Mouse (Mus musculus) liver, embryonic 14.5 days (tissue): ENCODE data around the gene Sall4. TPM values are rescaled to one million over a fixed set of nuclear protein-coding genes. Genes with fewer than 3 reads are reported as not detected.
A peak's percentile ranks its signal among the peaks of the same experiment; 100 is the strongest.

Experiments
- ATAC-seq: fragments of 200-750 bp; cut with Nextera tagmentation; 2 replicates; pipeline ENCODE4 v1.8.0; 2017; ENCODE audit warnings: moderate number of reproducible peaks, mild to moderate bottlenecking, moderate library complexity; ENCODE audit not compliant: insufficient read depth
- DNase-seq, 3 experiments: peaks; one replicate each; pipeline ENCODE4 v3.0.0-alpha.2; 2012 to 2013; ENCODE audit warnings: low read depth in 3 of 3, low spot score in 3 of 3
- H3K27ac ChIP-seq: fragments of 300-500 bp; sonication (generic); 2 replicates; pipeline ENCODE4 v1.5.1; 2014; ENCODE audit warnings: moderate library complexity, mild to moderate bottlenecking, control low read depth, inconsistent platforms
- H3K27me3 ChIP-seq: fragments of 300-500 bp; sonication (generic); 2 replicates; pipeline ENCODE4 v1.6.1; 2014; ENCODE audit warnings: mild to moderate bottlenecking, low read length, moderate library complexity; ENCODE audit not compliant: control insufficient read depth, insufficient read depth
- H3K36me3 ChIP-seq: fragments of 300-500 bp; sonication (generic); replicated peaks from 2 replicates; pipeline ENCODE4 v1.6.1; 2014; ENCODE audit warnings: low read depth; ENCODE audit not compliant: control insufficient read depth, insufficient read depth
- H3K4me1 ChIP-seq, 2 experiments: fragments of 200-500 bp in 1 of 2; fragments of 300-500 bp in 1 of 2; sonication (generic) in 1 of 2; replicated peaks; 2 replicates each; pipeline ENCODE4 v1.6.1; 2012 to 2014; ENCODE audit warnings: antibody characterized with exemption in 1 of 2, inconsistent platforms in 1 of 2, low read length in 1 of 2; ENCODE audit not compliant: control insufficient read depth in 2 of 2, insufficient read depth in 2 of 2
- H3K4me2 ChIP-seq: fragments of 300-500 bp; sonication (generic); 2 replicates; pipeline ENCODE4 v1.6.1; 2014; ENCODE audit warnings: low read depth, mild to moderate bottlenecking, control low read depth, moderate library complexity
- H3K4me3 ChIP-seq, 2 experiments: fragments of 200-500 bp in 1 of 2; fragments of 300-500 bp in 1 of 2; sonication (generic) in 1 of 2; 2 replicates each; pipeline ENCODE4 v1.5.1; 2012 to 2014; ENCODE audit warnings: low read depth in 2 of 2, low read length in 2 of 2, mild to moderate bottlenecking in 2 of 2, control low read depth in 1 of 2, inconsistent platforms in 1 of 2, moderate library complexity in 1 of 2; ENCODE audit not compliant: insufficient read depth in 1 of 2
- H3K9ac ChIP-seq: fragments of 300-500 bp; sonication (generic); replicated peaks from 2 replicates; pipeline ENCODE4 v1.6.1; 2014; ENCODE audit warnings: mild to moderate bottlenecking, control low read depth, moderate library complexity
- H3K9me3 ChIP-seq: fragments of 300-500 bp; sonication (generic); 2 replicates; pipeline ENCODE4 v1.6.1; 2016; ENCODE audit warnings: low read length, mixed read lengths; ENCODE audit not compliant: control insufficient read depth
- CTCF ChIP-seq: IDR thresholded peaks from 2 replicates; pipeline ENCODE4 v1.5.1; 2016; ENCODE audit warnings: antibody characterized with exemption, low read depth, control low read depth
- EP300 ChIP-seq: IDR thresholded peaks from 2 replicates; pipeline ENCODE4 v1.6.1; 2016; ENCODE audit warnings: antibody characterized with exemption, low read depth
- WGBS: fragments of 180-500 bp; shearing (Covaris S2); extraction: QIAGEN DNeasy Blood & Tissue Kit; methylation state at CpG from one replicate; pipeline ENCODE4 v1.1.7; 2014; ENCODE audit not compliant: insufficient replicate concordance; 5-methylcytosine and 5-hydroxymethylcytosine counted together
- polyA plus RNA-seq, 2 experiments: library from polyadenylated mRNA; depleted of rRNA in 1 of 2; stranded (reverse) in 1 of 2; unstranded in 1 of 2; fragments of >200 nt; fragmentation: Nextera tagmentation in 1 of 2; extraction: Ambion mirVana in 1 of 2; gene quantifications; 2 replicates each; pipeline versions ENCODE4 v1.2.1 to v1.2.3; 2012 to 2014

The Sall4 gene
- polyA plus RNA-seq, 2 experiments: 1.9 to 3.9 TPM

DNA sequence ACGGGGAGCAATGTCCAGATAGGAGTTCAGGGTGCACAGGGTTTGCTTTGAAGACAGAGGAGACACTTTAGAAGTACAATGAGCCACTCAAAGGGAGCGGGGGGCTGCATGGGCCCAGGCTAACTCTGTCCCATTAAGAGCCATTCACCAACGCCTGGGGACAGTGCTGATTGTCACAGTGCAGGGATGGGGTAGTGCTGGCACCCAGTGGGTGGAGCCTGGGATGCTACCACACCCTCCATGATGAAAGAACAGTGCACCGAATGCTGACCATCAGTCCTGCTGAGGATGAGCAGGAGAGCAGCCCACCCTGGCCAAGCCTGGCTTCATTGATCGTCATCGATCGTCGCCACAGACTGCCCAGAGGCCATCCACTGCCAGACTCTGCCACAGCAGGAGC, 36.5 kb downstream of the Sall4 start:
- TF ChIP-seq CTCF: no peak
- no peak for TF ChIP-seq EP300
- DNase-seq (no peak), ATAC-seq (no peak)
- Histone ChIP-seq H3K27ac (no peak overlapping the region), H3K9me3 (no peaks in the 10 kb centered on the region), H3K4me1 (peaks cover 0 to 2% of the 10 kb centered on the region in 2 experiments; a peak in 1 of 4 replicates), H3K4me3 (no peak overlapping the region), H3K36me3 (no peaks in the 10 kb centered on the region), H3K9ac (no peak overlapping the region), H3K27me3 (no peaks in the 10 kb centered on the region), H3K4me2 (no peak overlapping the region)
- 65% methylated on average over 8 of the region's 8 CpGs for WGBS

DNA sequence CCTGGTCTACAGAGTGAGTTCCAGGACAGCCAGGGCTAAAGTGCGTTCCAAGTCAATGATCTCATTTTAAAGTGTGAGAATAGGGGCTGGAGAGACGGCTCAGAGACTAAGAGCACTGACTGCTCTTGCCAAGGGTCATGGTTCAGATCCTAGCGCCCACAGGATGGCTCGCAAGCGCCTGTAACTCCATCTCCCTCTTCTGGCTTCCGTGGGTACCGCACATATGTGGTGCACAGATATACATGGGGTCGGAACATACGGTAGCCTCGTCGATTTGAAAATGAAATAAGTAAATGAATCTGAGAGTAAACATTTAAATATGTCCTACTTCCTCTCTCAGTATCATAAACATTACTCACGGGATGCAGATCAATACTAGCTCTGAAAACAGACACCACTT, 38.0 kb downstream of the Sall4 start:
- H3K36me3 ChIP-seq: no peaks in the 10 kb centered on the region
- no peaks in the 10 kb centered on the region for H3K9me3 ChIP-seq
- no peak overlapping the region for H3K4me3 ChIP-seq
- H3K4me1 ChIP-seq: peaks cover 0 to 2% of the 10 kb centered on the region in 2 experiments; a peak in 1 of 4 replicates
- no peak overlapping the region for H3K9ac ChIP-seq
- H3K27me3 ChIP-seq: no peaks in the 10 kb centered on the region
- WGBS: 67% methylated on average over 12 of the region's 12 CpGs
- H3K27ac ChIP-seq: no peak overlapping the region
- TF ChIP-seq CTCF: no peak; the same call in 1 of the 2 replicates
- ATAC-seq (no peak), DNase-seq (no peak)
- H3K4me2 ChIP-seq: no peak overlapping the region

DNA sequence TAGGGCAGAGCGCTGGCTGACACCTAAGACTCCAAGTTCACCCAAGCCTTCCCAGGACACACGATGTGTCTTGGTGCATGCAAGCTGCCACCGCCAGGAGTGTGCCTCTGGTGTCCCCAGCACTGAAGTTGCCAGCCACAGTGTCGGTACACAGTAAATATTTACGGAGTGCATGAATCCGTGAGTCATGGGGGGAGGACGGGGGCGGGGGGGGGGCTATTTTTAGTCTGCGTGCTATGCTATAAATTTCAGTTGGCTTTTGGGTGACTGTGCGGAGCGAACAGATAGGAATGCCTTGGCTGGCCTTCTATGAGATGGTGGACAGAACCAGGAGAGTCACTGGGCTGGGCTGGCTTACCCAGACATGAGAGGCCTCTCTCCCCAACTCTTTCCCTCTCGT, 39.7 kb downstream of the Sall4 start:
- H3K36me3 ChIP-seq: no peaks in the 10 kb centered on the region
- WGBS: 61% methylated on average over 12 of the region's 12 CpGs
- DNase-seq: no peak
- H3K9ac ChIP-seq: no peak overlapping the region
- H3K9me3 ChIP-seq: no peaks in the 10 kb centered on the region
- no peaks in the 10 kb centered on the region for H3K27me3 ChIP-seq
- no peak for ATAC-seq
- no peak overlapping the region for H3K4me3 ChIP-seq
- H3K4me2 ChIP-seq: no peak overlapping the region
- H3K4me1 ChIP-seq: peaks cover 0 to 2% of the 10 kb centered on the region in 2 experiments; a peak in 1 of 4 replicates
- H3K27ac ChIP-seq: no peak overlapping the region
- TF ChIP-seq CTCF: no peak
- TF ChIP-seq EP300: no peak

DNA sequence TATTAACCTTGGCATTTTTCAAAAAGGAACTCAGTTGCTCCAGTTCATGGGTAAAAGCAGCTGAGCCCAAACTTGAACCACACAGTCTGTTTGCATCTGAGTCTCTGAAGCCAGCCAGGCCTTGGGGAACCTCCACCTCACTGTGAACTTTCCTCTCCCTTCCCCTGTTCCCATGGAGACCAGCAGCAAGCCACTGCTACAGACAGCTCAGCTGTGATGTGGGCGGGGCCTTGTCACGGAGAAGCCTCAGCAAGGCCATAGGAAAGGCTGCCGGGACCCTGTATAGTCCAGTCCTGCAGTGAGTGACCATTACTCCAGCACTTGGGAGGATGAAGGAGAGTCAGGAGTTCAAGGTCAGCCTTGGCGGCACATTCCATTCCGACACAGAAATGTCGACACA, 41.7 kb downstream of the Sall4 start:
- H3K4me3 ChIP-seq: no peak overlapping the region
- H3K9ac ChIP-seq: no peak overlapping the region
- 49% methylated on average over 6 of the region's 6 CpGs for WGBS
- H3K4me2 ChIP-seq: no peak overlapping the region
- H3K27me3 ChIP-seq: no peaks in the 10 kb centered on the region
- H3K36me3 ChIP-seq: no peaks in the 10 kb centered on the region
- DNase-seq: peak in 1 of 3 experiments; percentile 36
- peaks cover 0 to 2% of the 10 kb centered on the region in 2 experiments; a peak in 1 of 4 replicates for H3K4me1 ChIP-seq
- ATAC-seq: peak; percentile 43
- TF ChIP-seq CTCF (no peak), EP300 (no peak)
- no peaks in the 10 kb centered on the region for H3K9me3 ChIP-seq
- H3K27ac ChIP-seq: no peak overlapping the region

DNA sequence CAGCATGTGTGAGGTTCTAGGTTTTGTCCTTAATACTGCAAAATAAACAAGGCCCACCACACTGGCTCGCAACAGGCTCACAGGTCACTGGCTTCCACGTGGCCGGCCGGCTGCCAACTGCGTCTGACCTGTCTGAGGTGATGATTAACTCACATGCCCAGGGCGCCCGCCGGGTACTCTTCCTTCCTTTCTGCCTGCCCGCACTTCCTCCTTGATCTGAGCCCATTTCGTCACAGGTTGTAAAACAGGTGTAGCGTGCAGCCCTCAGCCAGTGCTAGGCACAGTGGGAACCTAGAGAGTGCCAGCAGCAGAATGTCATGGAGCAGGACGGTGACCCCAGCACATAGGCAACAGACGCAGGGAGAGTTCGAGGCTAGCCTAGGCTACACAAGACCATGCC, 46.4 kb downstream of the Sall4 start:
- WGBS: 53% methylated on average over 14 of the region's 14 CpGs
- H3K9me3 ChIP-seq: no peaks in the 10 kb centered on the region
- ATAC-seq: no peak
- H3K4me3 ChIP-seq: no peak overlapping the region
- no peak overlapping the region for H3K9ac ChIP-seq
- no peak for DNase-seq
- no peak overlapping the region for H3K27ac ChIP-seq
- no peak overlapping the region for H3K4me2 ChIP-seq
- no peak for TF ChIP-seq EP300
- no peak for TF ChIP-seq CTCF
- no peaks in the 10 kb centered on the region for H3K4me1 ChIP-seq
- H3K27me3 ChIP-seq: no peaks in the 10 kb centered on the region
- no peaks in the 10 kb centered on the region for H3K36me3 ChIP-seq
